10 mouse cellular contexts compared by ENCODE assay signal in genomic region chr11:5592336-5592735, GRCm38 (mm10). TPM values are rescaled to one million over a fixed set of nuclear protein-coding genes. Genes with fewer than 3 reads are reported as not detected.
A peak's percentile ranks its signal among the peaks of the same experiment; 100 is the strongest.
DNase-seq lines count a peak whose midpoint lies in the region; ATAC-seq lines count a peak whose summit lies in the region.
"Had no signal": no experiment of that assay in that cellular context is flagged by ENCODE, and none has a peak within 500 bp of the region (broad histone marks: within the 10 kb centered on the region; RNA-seq: fewer than 3 reads in every experiment).

No protein-coding gene starts in this region.

- H3K36me3 ChIP-seq in midbrain, embryonic 16.5 days (ENCODE audit: control insufficient read depth, insufficient read depth, low read length) = no peaks in the 10 kb centered on the region
- H3K36me3 ChIP-seq: embryonic facial prominence, embryonic 15.5 days had no signal

- 71% methylated on average over 6 of the region's 6 CpGs for WGBS in midbrain, embryonic 16.5 days

- H3K4me2 ChIP-seq in midbrain, embryonic 16.5 days (ENCODE audit: low read length) = no peak overlapping the region
- H3K4me2 ChIP-seq: embryonic facial prominence, embryonic 15.5 days had no signal

- no peak overlapping the region for H3K9ac ChIP-seq in midbrain, embryonic 16.5 days (ENCODE audit: low read depth, low read length)
- H3K9ac ChIP-seq: embryonic facial prominence, embryonic 15.5 days had no signal

- no peaks in the 10 kb centered on the region for H3K9me3 ChIP-seq in midbrain, embryonic 16.5 days (replicated peaks; ENCODE audit: control insufficient read depth, low read length, poor library complexity, severe bottlenecking)
- H3K9me3 ChIP-seq: embryonic facial prominence, embryonic 15.5 days had no signal

- H3K4me3 ChIP-seq in midbrain, embryonic 16.5 days (ENCODE audit: low read depth, low read length) = no peak overlapping the region
- H3K4me3 ChIP-seq: embryonic facial prominence, embryonic 15.5 days; myocyte had no signal

- peak; percentile 43 for DNase-seq in layer of hippocampus, adult 11-12 months (ENCODE audit: low spot score)
- DNase-seq in layer of hippocampus, adult 9-10 months (ENCODE audit: low spot score) = no peak
- peak; percentile 84 for DNase-seq in adrenal gland, postnatal 10 days
- peak; percentile 3 to 26 for DNase-seq in gastrocnemius, adult 8-10 months (ENCODE audit: low spot score in 2 of 2)
- DNase-seq in layer of hippocampus, postnatal 36 days = peak; percentile 53 to 56
- DNase-seq in thymus, postnatal 0 days (ENCODE audit: low spot score) = no peak

- no peak for ATAC-seq in midbrain, embryonic 16.5 days
- no peak for ATAC-seq in monocyte, adult 5-6 weeks (replicated peaks; ENCODE audit: insufficient number of reproducible peaks, low FRiP score, low TSS enrichment, poor library complexity, severe bottlenecking)

- H3K27ac ChIP-seq in midbrain, embryonic 16.5 days (ENCODE audit: low read length) = no peak overlapping the region
- H3K27ac ChIP-seq: embryonic facial prominence, embryonic 15.5 days had no signal

- no peaks in the 10 kb centered on the region for H3K27me3 ChIP-seq in midbrain, embryonic 16.5 days (ENCODE audit: control insufficient read depth, insufficient read depth, low read depth, low read length)
- H3K27me3 ChIP-seq: embryonic facial prominence, embryonic 15.5 days had no signal

- H3K4me1 ChIP-seq in midbrain, embryonic 16.5 days (ENCODE audit: control insufficient read depth, insufficient read depth, low read length) = no peaks in the 10 kb centered on the region

RNA-seq across cellular contexts. Expression of gene Ankrd36, which starts 22.9 kb away (rescaled TPM):
- total RNA-seq in adrenal gland, postnatal 10 days (2021) = not detected
- not detected for total RNA-seq in gastrocnemius, adult 8-10 months (2022)
- total RNA-seq in layer of hippocampus, postnatal 36 days (2021) = not detected
- polyA plus RNA-seq in thymus, postnatal 0 days (2015; fragmentation: Nextera tagmentation; extraction: Ambion mirVana) = 0.05 TPM in 1 of 2 replicates, not detected in the other
- not detected in 2 replicates for polyA plus RNA-seq in midbrain, embryonic 16.5 days (2015; fragmentation: Nextera tagmentation; extraction: Ambion mirVana)
- 0.95 to 1.7 TPM in 2 of 3 replicates, not detected in the other for total RNA-seq in monocyte, adult 5-6 weeks (2017)
- polyA plus RNA-seq: embryonic facial prominence, embryonic 15.5 days; myocyte had no signal

RNA-seq across cellular contexts. Expression of gene Ccdc117, which starts 50.3 kb away (rescaled TPM):
- total RNA-seq in adrenal gland, postnatal 10 days (2021) = 10 to 100 TPM; 19.2 to 21.5 TPM
- 10 to 100 TPM; 19.2 to 27.7 (median 24.0) TPM for total RNA-seq in gastrocnemius, adult 8-10 months (2022)
- 10 to 100 TPM; 18.0 to 19.1 TPM for total RNA-seq in layer of hippocampus, postnatal 36 days (2021)
- 17.7 and 18.5 TPM in 2 replicates for polyA plus RNA-seq in thymus, postnatal 0 days (2015; fragmentation: Nextera tagmentation; extraction: Ambion mirVana)
- 9.9 and 10.6 TPM in 2 replicates for polyA plus RNA-seq in midbrain, embryonic 16.5 days (2015; fragmentation: Nextera tagmentation; extraction: Ambion mirVana)
- total RNA-seq in monocyte, adult 5-6 weeks (2017) = 45.0 to 57.3 TPM (median 46.3 TPM) in 3 replicates

Comparison
In these comparisons a context has a peak if more than half of its experiments do, and no peak if none do; other contexts are left out.
1. DNase-seq: peak in layer of hippocampus, adult 11-12 months (single experiment), adrenal gland, postnatal 10 days (single experiment), gastrocnemius, adult 8-10 months (2 of 2) and layer of hippocampus, postnatal 36 days (2 of 2); none in layer of hippocampus, adult 9-10 months (single experiment) and thymus, postnatal 0 days (single experiment).